Mouse (Mus musculus): ENCODE measurements around the gene Zfand5.
"Not testable (repeated sequence)": the region's sequence is repeated elsewhere in the genome, so short reads cannot be mapped to it uniquely, and the experiment has no call there.

Gene Zfand5

DNA sequence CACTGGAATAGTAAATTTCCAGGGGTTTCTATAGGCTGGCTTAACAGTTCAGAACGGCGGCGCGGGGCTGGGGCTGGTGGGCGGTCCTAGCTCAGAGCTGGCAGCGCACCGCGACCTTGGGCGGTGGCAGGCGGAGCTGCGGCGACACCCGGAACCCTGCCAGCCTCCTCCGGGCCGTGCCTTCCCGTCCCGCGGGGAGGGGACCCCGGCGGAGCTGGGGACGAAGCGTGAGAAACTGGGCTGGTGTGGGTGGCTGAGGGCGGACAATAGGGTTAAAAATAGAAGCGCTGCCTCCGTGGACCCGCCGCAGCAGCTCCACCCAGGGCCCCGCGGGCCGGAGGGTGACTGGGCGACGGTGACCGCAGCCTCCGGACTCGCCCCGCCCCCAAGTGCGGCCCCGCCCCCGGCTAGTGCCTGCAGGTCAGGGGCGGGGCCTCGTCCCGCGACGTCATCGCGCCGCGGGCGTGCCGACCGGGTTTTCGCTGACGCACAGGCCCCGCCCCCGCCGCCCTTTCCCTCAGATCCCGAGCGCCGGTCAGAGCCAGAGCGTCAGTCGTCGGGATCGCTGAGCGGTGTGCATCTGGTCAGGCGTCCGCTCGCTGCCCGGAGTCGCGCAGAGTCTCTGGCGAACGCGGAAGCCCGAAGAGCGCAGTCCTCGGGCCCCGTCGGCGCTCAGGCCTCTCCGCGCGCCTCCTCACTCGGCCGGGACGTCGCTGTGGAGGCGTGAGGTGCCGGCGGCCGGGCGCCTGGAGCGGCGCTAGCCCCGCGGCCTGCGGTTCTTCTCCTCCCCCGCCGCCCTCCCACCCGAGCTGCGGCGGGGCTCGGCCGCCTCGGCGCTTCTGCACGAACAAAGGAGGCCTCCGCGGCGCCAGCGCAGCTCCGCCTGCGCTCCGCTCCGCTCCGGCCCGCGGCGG, at the start of gene Zfand5:
TSS of gene Zfand5 (plus strand) at position 538 of the 914 bp plus-strand sequence.
- peak; percentile 98 for DNase-seq (ENCODE audit: low read depth, low spot score)

GRCm38 (mm10) chr19:21227131-21227530, 44.9 kb upstream of the Zfand5 start:
- DNase-seq (ENCODE audit: low read depth, low spot score) = peak; percentile 54

GRCm38 (mm10) chr19:21227754-21228153, 44.3 kb upstream of the Zfand5 start:
- no peak for DNase-seq (ENCODE audit: low read depth, low spot score)

DNA sequence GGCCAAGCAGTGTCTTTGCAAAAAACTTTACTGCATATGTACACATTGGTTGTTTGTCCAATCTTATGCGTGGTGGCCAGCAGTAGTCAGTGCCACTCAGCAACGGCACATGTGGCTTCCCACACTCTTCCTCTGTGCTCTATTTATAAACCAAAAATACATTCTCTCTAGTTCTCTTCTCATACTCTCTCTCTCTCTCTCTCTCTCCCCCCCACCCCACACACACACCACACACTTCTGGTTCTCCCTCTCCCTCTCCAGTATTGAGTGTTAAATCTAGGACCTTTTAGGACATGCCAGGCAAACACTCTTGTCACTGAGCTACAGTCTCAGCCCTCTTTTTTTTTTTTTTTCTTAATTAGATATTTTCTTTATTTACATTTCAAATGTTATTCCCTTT, 23.3 kb upstream of the Zfand5 start:
- DNase-seq (ENCODE audit: low read depth, low spot score) = not testable (repeated sequence)

DNA sequence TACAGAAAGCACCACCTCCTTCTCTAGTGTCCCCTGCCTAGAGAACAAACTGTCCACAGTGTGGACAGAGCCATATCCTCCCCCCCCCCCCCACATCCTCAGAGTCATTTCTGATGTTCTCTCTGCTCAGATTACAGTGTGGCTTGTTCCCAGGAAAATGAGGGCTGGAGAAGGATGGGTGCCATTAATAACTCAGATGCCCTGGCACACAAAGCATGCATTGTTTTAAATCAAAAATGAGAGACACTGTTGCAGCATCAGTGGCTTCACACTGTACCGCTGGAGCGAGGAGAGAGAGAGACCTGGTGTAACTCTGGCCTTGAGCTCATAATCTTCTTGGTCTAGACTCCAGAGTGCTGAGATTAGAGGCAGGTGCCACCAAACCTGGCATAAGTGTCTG, 18.2 kb upstream of the Zfand5 start:
- no peak for DNase-seq (ENCODE audit: low read depth, low spot score)

DNA sequence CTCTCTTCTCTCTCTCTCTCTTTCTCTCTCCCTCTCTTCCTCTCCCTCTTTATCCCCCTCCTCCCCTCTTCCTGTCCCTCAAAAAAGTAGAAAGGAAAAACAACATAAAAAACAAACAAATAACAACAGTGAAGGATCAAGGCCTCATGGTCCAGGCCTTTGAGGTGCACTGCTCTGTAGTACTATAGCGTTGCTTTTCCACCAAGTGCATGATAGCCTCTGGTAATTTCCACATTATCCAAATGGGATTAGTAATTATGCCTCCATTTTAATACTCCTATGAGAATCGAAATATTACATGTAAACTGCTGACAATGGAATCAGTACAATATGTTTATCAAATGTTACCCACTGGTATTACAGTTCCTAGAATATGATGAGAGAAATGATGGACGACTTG, 16.2 kb upstream of the Zfand5 start:
- no peak for DNase-seq (ENCODE audit: low read depth, low spot score)

GRCm38 (mm10) chr19:21259453-21259852, 12.6 kb upstream of the Zfand5 start:
- no peak for DNase-seq (ENCODE audit: low read depth, low spot score)

DNA sequence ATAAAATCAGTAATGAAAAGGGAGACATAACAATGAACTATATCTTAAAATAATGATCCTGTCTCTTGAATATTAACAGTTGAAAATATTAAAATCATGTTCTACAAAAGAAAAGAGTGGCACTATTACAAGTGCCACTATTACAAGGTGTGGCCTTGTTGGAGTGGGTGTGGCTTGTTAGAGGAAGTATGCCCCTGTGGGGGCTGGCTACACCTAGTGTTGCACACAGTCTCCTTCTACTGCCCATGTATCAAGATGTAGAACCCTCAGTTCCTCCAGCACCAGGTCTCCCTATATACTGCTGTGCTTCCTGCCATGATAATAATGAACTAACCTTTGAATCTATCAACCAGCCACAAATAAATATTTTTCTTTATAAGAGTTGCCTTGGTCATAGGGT, 11.8 kb upstream of the Zfand5 start:
- no peak for DNase-seq (ENCODE audit: low read depth, low spot score)

GRCm38 (mm10) chr19:21271186-21271585, 892 bp upstream of the Zfand5 start:
- DNase-seq (ENCODE audit: low read depth, low spot score) = no peak

GRCm38 (mm10) chr19:21272655-21273284, 692 bp downstream of the Zfand5 start:
- DNase-seq (ENCODE audit: low read depth, low spot score) = peak; percentile 62

DNA sequence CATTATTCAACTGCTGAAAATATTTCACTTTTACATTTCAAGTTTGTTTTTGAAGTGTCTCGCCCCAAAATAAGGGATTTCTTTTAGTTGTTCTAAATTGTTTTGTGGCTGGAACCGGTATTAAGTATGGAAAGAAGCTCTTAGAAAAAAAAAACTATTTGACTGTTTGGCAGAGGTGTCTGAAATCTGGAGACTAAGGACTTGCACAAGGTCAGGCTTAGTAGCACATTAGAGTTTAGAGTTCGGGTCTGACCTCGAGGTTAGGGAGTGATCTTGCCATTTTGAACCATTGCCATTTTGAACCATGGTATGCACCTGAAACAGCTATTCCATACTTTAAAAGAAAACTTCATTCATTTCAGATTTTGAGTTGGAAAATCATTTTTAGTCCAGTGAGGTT, 1.4 kb downstream of the Zfand5 start:
- DNase-seq (ENCODE audit: low read depth, low spot score) = peak; percentile 73

DNA sequence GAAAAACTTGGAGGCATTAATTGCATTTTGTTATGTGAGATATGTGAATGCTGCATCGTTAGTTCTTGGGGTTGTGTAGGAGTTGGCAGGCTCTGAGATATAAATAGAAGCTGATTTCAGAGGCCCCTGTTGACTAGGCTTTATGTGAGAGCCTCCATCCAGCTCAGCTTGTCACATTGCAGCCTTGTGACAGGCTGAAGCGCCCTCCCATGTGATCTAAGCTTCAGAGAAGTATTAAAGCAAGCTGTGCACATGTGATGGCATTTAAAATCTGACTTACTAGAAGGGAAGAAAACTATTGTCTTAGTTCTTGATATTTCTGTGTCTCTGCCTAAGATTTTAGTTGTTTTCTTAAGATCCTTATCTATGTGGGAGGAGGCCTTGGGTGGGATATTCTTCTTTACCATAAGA, 2.1 kb downstream of the Zfand5 start:
- peak; percentile 96 for DNase-seq (ENCODE audit: low read depth, low spot score)

DNA sequence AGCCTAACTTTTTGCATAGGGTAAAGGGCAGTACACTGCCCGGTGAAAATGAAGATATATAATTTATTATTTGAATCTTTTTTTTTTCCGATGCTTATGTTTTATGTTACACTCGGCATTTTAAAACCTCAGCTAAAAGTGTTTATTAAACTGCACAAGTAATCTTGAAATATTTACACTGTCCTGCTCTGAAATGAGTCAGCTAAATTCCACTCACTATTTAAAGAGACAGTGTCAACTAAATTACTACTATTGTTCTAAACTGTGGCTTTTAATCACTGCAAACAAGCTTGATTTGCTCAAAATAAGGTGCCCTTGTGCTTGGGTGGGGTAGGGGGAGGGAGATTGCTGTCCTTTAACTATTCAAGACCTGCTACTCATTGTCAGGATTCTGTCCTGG, 2.6 kb downstream of the Zfand5 start:
- no peak for DNase-seq (ENCODE audit: low read depth, low spot score)

DNA sequence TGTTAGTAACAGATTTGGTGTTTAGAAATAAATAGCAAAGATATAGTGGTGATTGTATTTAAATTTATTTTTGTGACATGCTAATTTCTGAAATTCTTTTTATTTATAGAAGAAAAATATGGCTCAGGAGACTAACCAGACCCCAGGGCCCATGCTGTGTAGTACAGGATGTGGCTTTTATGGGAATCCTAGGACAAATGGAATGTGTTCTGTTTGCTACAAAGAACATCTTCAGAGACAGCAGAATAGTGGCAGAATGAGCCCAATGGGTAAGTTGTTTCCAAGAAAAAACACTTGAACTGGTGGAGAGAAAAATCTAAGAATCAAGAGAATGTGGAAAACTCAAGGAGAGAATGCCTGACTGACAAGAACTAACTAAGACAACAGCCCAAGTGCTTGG, 4.2 kb downstream of the Zfand5 start:
- DNase-seq (ENCODE audit: low read depth, low spot score) = no peak

DNA sequence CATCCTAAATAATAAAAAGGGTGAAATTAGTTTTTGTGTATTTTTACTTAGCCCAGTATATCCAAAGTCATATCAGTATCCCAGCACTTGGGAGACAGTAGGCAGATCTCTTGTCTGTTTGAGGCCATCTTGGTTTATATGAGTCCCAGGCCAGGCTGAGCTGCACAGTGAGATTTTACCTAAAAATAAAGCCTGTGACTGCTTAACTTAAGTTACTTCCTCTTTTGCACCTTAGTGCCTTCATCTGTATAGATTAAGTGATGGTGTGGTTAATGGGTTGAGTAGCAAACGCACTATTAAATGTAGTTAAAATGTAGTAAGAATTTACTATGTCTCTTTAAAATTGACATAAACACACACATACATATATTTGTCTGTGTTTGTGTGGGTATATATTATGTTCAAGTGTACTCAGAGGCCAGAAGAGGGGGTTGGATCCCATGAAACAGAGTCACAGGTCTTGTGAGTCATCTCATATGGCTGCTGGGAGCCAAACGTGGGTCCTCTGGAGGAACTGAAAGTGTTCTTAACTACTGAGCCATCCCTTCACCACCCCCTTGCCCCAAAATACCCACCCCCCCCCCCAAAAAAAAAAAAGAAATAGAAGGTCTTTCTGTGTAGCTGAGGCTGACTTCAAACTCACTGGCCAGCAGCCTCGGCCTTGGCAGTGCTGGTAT, 14.5 kb downstream of the Zfand5 start:
- no peak for DNase-seq (ENCODE audit: low read depth, low spot score)

- DNase-seq (ENCODE audit: low read depth, low spot score) = no peak
Measured at GRCm38 (mm10) chr19:21297411-21297810, 25.3 kb downstream of the Zfand5 start.

DNA sequence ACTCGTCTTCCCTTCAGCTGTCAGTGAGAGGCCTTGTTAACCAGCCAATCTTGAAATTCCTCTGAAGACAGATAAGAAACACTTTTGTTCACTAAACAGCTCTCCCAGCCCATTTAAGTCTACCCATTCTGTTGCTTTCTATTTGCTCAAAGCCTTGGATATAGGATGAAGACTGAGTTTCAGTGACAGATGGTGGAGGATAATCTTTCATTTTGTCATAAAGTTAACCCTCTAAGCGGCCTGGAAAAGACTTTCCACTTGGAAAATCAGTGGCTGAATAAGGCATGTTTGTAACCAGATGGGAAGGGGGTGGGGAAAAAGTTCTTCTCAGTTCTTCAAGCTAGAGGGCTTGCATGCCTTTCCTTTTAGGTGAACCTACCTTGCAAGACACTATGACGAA, 29.7 kb downstream of the Zfand5 start:
- no peak for DNase-seq (ENCODE audit: low read depth, low spot score)

GRCm38 (mm10) chr19:21307755-21308154, 35.7 kb downstream of the Zfand5 start:
- no peak for DNase-seq (ENCODE audit: low read depth, low spot score)

DNA sequence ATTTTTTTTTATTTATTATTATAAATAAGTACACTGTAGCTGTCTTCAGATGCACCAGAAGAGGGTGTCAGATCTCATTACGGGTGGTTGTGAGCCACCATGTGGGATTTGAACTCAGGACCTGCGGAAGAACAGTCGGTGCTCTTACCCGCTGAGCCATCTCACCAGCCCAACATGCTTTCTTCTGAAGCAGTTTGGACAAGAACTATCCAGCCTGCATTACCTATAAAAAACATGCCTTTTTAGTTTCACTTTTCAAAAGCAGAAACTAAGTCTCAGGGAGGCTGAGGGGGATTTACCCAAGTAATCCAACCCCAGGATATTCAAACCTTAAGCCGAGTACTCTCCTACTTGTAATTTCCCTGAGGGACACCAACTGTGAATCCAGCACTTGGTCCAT, 38.3 kb downstream of the Zfand5 start:
- not testable (repeated sequence) for DNase-seq (ENCODE audit: low read depth, low spot score)

DNA sequence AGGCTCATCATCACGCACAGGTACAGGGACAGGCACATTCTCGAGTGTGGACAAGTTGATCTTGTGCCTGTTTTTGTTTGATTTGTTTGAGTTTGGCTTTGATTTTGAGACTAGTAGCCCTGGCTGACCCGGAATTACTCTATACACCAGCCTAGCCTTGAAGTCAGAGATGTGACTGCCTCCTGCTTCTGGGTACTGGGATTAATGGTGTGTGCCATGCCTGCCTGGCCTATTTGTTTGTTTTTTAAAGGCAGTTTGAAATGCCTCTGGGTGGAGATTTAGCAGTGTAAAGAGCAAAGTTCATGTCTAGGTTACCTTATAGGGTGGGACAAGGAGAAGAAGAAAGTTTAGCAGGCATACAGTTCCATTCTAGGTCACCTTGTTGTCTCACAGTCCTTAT, 43.6 kb downstream of the Zfand5 start:
- DNase-seq (ENCODE audit: low read depth, low spot score) = no peak

GRCm38 (mm10) chr19:21319618-21320017, 47.5 kb downstream of the Zfand5 start:
- DNase-seq (ENCODE audit: low read depth, low spot score) = no peak

DNA sequence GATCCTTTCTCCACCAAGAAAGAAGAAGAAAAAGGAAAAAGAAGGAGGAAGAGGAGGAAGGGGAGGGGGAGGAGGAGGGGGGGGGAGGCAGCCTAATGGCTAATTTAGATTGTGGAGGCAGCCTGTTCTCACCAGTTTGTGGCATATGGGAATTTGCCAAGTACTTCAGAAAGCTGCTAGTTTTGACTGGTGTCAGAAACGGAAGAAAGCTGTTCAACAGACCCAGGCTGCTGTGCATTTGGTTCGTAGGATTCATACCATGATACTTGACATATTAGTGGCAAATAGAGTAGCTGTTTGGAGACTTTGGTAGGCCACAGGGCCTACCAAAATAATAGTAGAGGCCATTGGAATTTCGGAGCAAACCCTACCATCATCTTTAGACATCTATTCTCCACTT, 53.3 kb downstream of the Zfand5 start:
- no peak for DNase-seq (ENCODE audit: low read depth, low spot score)

All from skeletal muscle tissue, adult 2 months (tissue).